Mouse (Mus musculus): ENCODE results near the gene Litaf.
A peak's percentile ranks its signal among the peaks of the same experiment; 100 is the strongest.
"Not testable (repeated sequence)": the region's sequence is repeated elsewhere in the genome, so short reads cannot be mapped to it uniquely, and the experiment has no call there.

Litaf gene

GRCm38 (mm10) chr16:11022113-11022489, 43.9 kb downstream of the Litaf start:
- DNase-seq (ENCODE audit: low read depth, low spot score): no peak

GRCm38 (mm10) chr16:11021403-11022112, 44.4 kb downstream of the Litaf start:
- DNase-seq (ENCODE audit: low read depth, low spot score): peak; percentile 55

GRCm38 (mm10) chr16:11017807-11018595, 48.0 kb downstream of the Litaf start:
- no peak for DNase-seq (ENCODE audit: low read depth, low spot score)

GRCm38 (mm10) chr16:11016353-11016752, 49.6 kb downstream of the Litaf start:
- no peak for DNase-seq (ENCODE audit: low read depth, low spot score)

- DNase-seq (ENCODE audit: low read depth, low spot score): no peak
These were observed 51.5 kb downstream of the Litaf start for GRCm38 (mm10) chr16:11014407-11014806.

GRCm38 (mm10) chr16:11013464-11014147, 52.4 kb downstream of the Litaf start:
- DNase-seq (ENCODE audit: low read depth, low spot score): not testable (repeated sequence)

GRCm38 (mm10) chr16:11012571-11013463, 53.1 kb downstream of the Litaf start:
- peak; percentile 48 for DNase-seq (ENCODE audit: low read depth, low spot score)

- no peak for DNase-seq (ENCODE audit: low read depth, low spot score)
These were observed 54.0 kb downstream of the Litaf start for GRCm38 (mm10) chr16:11011939-11012338.

GRCm38 (mm10) chr16:11011206-11011605, 54.8 kb downstream of the Litaf start:
- no peak for DNase-seq (ENCODE audit: low read depth, low spot score)

GRCm38 (mm10) chr16:11010270-11010669, 55.7 kb downstream of the Litaf start:
- DNase-seq (ENCODE audit: low read depth, low spot score): no peak

GRCm38 (mm10) chr16:11008162-11008991, 57.6 kb downstream of the Litaf start:
- DNase-seq (ENCODE audit: low read depth, low spot score): peak; percentile 88

- no peak for DNase-seq (ENCODE audit: low read depth, low spot score)
These were observed 59.9 kb downstream of the Litaf start for GRCm38 (mm10) chr16:11006100-11006499.

- no peak for DNase-seq (ENCODE audit: low read depth, low spot score)
These were observed 64.0 kb downstream of the Litaf start for GRCm38 (mm10) chr16:11001703-11002659.

GRCm38 (mm10) chr16:10999809-11000208, 66.1 kb downstream of the Litaf start:
- no peak for DNase-seq (ENCODE audit: low read depth, low spot score)

- DNase-seq (ENCODE audit: low read depth, low spot score): no peak
These were observed 67.7 kb downstream of the Litaf start for GRCm38 (mm10) chr16:10998224-10998623.

- no peak for DNase-seq (ENCODE audit: low read depth, low spot score)
These were observed 69.4 kb downstream of the Litaf start for GRCm38 (mm10) chr16:10996576-10996975.

- peak; percentile 95 for DNase-seq (ENCODE audit: low read depth, low spot score)
These were observed 72.8 kb downstream of the Litaf start for GRCm38 (mm10) chr16:10993032-10993744.
